Mouse (Mus musculus): ENCODE measurements around the gene Tsen54. TPM values are rescaled to one million over a fixed set of nuclear protein-coding genes. Genes with fewer than 3 reads are reported as not detected.
A peak's percentile ranks its signal among the peaks of the same experiment; 100 is the strongest.

Gene Tsen54
- polyA plus RNA-seq, 1 experiment from 2014 or later: 24.2 TPM

GRCm38 (mm10) chr11:115789787-115790186, 24.7 kb upstream of the Tsen54 start:
- no peaks in the 10 kb centered on the region for H3K4me1 ChIP-seq (ENCODE audit: control insufficient read depth in 2 of 2, insufficient read depth in 2 of 2, low read length in 2 of 2)
- 95% methylated on average over 7 of the region's 7 CpGs for WGBS
- no peaks in the 10 kb centered on the region for H3K9me3 ChIP-seq (ENCODE audit: control insufficient read depth, low read length)

GRCm38 (mm10) chr11:115791919-115792318, 22.6 kb upstream of the Tsen54 start:
- H3K4me3 ChIP-seq (ENCODE audit: control insufficient read depth in 1 of 2, insufficient read depth in 1 of 2, low read depth in 1 of 2, low read length in 2 of 2): no peak overlapping the region
- 91% methylated on average over 16 of the region's 16 CpGs for WGBS
- no peaks in the 10 kb centered on the region for H3K27me3 ChIP-seq (ENCODE audit: control insufficient read depth, insufficient read depth, low read length)
- no peaks in the 10 kb centered on the region for H3K9me3 ChIP-seq (ENCODE audit: control insufficient read depth, low read length)
- no peaks in the 10 kb centered on the region for H3K4me1 ChIP-seq (ENCODE audit: control insufficient read depth in 2 of 2, insufficient read depth in 2 of 2, low read length in 2 of 2)
- no peak overlapping the region for H3K27ac ChIP-seq (replicated peaks in 1 of 2; ENCODE audit: control insufficient read depth in 1 of 2, insufficient read depth in 1 of 2, low read depth in 2 of 2, low read length in 2 of 2)
- no peak for ATAC-seq (ENCODE audit: insufficient number of reproducible peaks, insufficient read depth, low FRiP score, low read depth)
- no peak overlapping the region for H3K9ac ChIP-seq (ENCODE audit: low read length)
- H3K4me2 ChIP-seq (ENCODE audit: low read length): no peak overlapping the region
- peaks cover 98% of the 10 kb centered on the region for H3K36me3 ChIP-seq (ENCODE audit: control insufficient read depth, insufficient read depth, low read length)

More at GRCm38 (mm10) chr11:115789787-115790186, 24.7 kb upstream of the Tsen54 start:
- H3K9ac ChIP-seq (ENCODE audit: low read length): no peak overlapping the region
- no peak overlapping the region for H3K27ac ChIP-seq (replicated peaks in 1 of 2; ENCODE audit: control insufficient read depth in 1 of 2, insufficient read depth in 1 of 2, low read depth in 2 of 2, low read length in 2 of 2)
- peaks cover 95% of the 10 kb centered on the region for H3K36me3 ChIP-seq (ENCODE audit: control insufficient read depth, insufficient read depth, low read length)
- no peak overlapping the region for H3K4me2 ChIP-seq (ENCODE audit: low read length)
- H3K27me3 ChIP-seq (ENCODE audit: control insufficient read depth, insufficient read depth, low read length): no peaks in the 10 kb centered on the region
- no peak for ATAC-seq (ENCODE audit: insufficient number of reproducible peaks, insufficient read depth, low FRiP score, low read depth)
- no peak overlapping the region for H3K4me3 ChIP-seq (ENCODE audit: control insufficient read depth in 1 of 2, insufficient read depth in 1 of 2, low read depth in 1 of 2, low read length in 2 of 2)

- H3K36me3 ChIP-seq (ENCODE audit: control insufficient read depth, insufficient read depth, low read length): peaks cover 98% of the 10 kb centered on the region
- no peaks in the 10 kb centered on the region for H3K27me3 ChIP-seq (ENCODE audit: control insufficient read depth, insufficient read depth, low read length)
- no peaks in the 10 kb centered on the region for H3K4me1 ChIP-seq (ENCODE audit: control insufficient read depth in 2 of 2, insufficient read depth in 2 of 2, low read length in 2 of 2)
- no peak overlapping the region for H3K9ac ChIP-seq (ENCODE audit: low read length)
- H3K4me3 ChIP-seq (ENCODE audit: control insufficient read depth in 1 of 2, insufficient read depth in 1 of 2, low read depth in 1 of 2, low read length in 2 of 2): no peak overlapping the region
- H3K27ac ChIP-seq (replicated peaks in 1 of 2; ENCODE audit: control insufficient read depth in 1 of 2, insufficient read depth in 1 of 2, low read depth in 2 of 2, low read length in 2 of 2): no peak overlapping the region
- WGBS: 69% methylated on average over 14 of the region's 14 CpGs
- ATAC-seq (ENCODE audit: insufficient number of reproducible peaks, insufficient read depth, low FRiP score, low read depth): no peak
- no peak overlapping the region for H3K4me2 ChIP-seq (ENCODE audit: low read length)
- H3K9me3 ChIP-seq (ENCODE audit: control insufficient read depth, low read length): no peaks in the 10 kb centered on the region
Observed at GRCm38 (mm10) chr11:115792353-115792752, 22.2 kb upstream of the Tsen54 start.

- Histone ChIP-seq H3K4me3 (ENCODE audit: control insufficient read depth in 1 of 2, insufficient read depth in 1 of 2, low read depth in 1 of 2, low read length in 2 of 2) (no peak overlapping the region), H3K9ac (ENCODE audit: low read length) (no peak overlapping the region), H3K4me2 (ENCODE audit: low read length) (no peak overlapping the region), H3K27me3 (ENCODE audit: control insufficient read depth, insufficient read depth, low read length) (no peaks in the 10 kb centered on the region), H3K36me3 (ENCODE audit: control insufficient read depth, insufficient read depth, low read length) (peaks cover 100% of the 10 kb centered on the region), H3K27ac (replicated peaks in 1 of 2; ENCODE audit: control insufficient read depth in 1 of 2, insufficient read depth in 1 of 2, low read depth in 2 of 2, low read length in 2 of 2) (no peak overlapping the region; a peak in 1 of 4 replicates), H3K4me1 (ENCODE audit: control insufficient read depth in 2 of 2, insufficient read depth in 2 of 2, low read length in 2 of 2) (no peaks in the 10 kb centered on the region), H3K9me3 (ENCODE audit: control insufficient read depth, low read length) (no peaks in the 10 kb centered on the region)
- ATAC-seq (ENCODE audit: insufficient number of reproducible peaks, insufficient read depth, low FRiP score, low read depth): no peak
- WGBS: 72% methylated on average over 15 of the region's 15 CpGs
Observed at GRCm38 (mm10) chr11:115796898-115797297, 17.6 kb upstream of the Tsen54 start.

GRCm38 (mm10) chr11:115797665-115798064, 16.9 kb upstream of the Tsen54 start:
- Histone ChIP-seq H3K27ac (replicated peaks in 1 of 2; ENCODE audit: control insufficient read depth in 1 of 2, insufficient read depth in 1 of 2, low read depth in 2 of 2, low read length in 2 of 2) (peak overlapping the region in 1 of 2 experiments; percentile 26; a peak in 1 of 4 replicates), H3K4me2 (ENCODE audit: low read length) (no peak overlapping the region), H3K36me3 (ENCODE audit: control insufficient read depth, insufficient read depth, low read length) (peaks cover 100% of the 10 kb centered on the region), H3K9ac (ENCODE audit: low read length) (no peak overlapping the region), H3K9me3 (ENCODE audit: control insufficient read depth, low read length) (no peaks in the 10 kb centered on the region), H3K27me3 (ENCODE audit: control insufficient read depth, insufficient read depth, low read length) (no peaks in the 10 kb centered on the region), H3K4me3 (ENCODE audit: control insufficient read depth in 1 of 2, insufficient read depth in 1 of 2, low read depth in 1 of 2, low read length in 2 of 2) (no peak overlapping the region), H3K4me1 (ENCODE audit: control insufficient read depth in 2 of 2, insufficient read depth in 2 of 2, low read length in 2 of 2) (no peaks in the 10 kb centered on the region)
- ATAC-seq (ENCODE audit: insufficient number of reproducible peaks, insufficient read depth, low FRiP score, low read depth): no peak
- WGBS: 68% methylated on average over 9 of the region's 9 CpGs

- Histone ChIP-seq H3K4me2 (ENCODE audit: low read length) (no peak overlapping the region), H3K9me3 (ENCODE audit: control insufficient read depth, low read length) (no peaks in the 10 kb centered on the region), H3K9ac (ENCODE audit: low read length) (no peak overlapping the region), H3K4me1 (ENCODE audit: control insufficient read depth in 2 of 2, insufficient read depth in 2 of 2, low read length in 2 of 2) (peaks cover 0 to 4% of the 10 kb centered on the region in 2 experiments; a peak in 1 of 4 replicates), H3K27ac (replicated peaks in 1 of 2; ENCODE audit: control insufficient read depth in 1 of 2, insufficient read depth in 1 of 2, low read depth in 2 of 2, low read length in 2 of 2) (no peak overlapping the region), H3K27me3 (ENCODE audit: control insufficient read depth, insufficient read depth, low read length) (no peaks in the 10 kb centered on the region), H3K4me3 (ENCODE audit: control insufficient read depth in 1 of 2, insufficient read depth in 1 of 2, low read depth in 1 of 2, low read length in 2 of 2) (no peak overlapping the region), H3K36me3 (ENCODE audit: control insufficient read depth, insufficient read depth, low read length) (peaks cover 99% of the 10 kb centered on the region)
- ATAC-seq (ENCODE audit: insufficient number of reproducible peaks, insufficient read depth, low FRiP score, low read depth): no peak
- 91% methylated on average over 15 of the region's 18 CpGs for WGBS
Observed at GRCm38 (mm10) chr11:115800981-115801380, 13.5 kb upstream of the Tsen54 start.

- no peak overlapping the region for H3K27ac ChIP-seq (replicated peaks in 1 of 2; ENCODE audit: control insufficient read depth in 1 of 2, insufficient read depth in 1 of 2, low read depth in 2 of 2, low read length in 2 of 2)
- H3K36me3 ChIP-seq (ENCODE audit: control insufficient read depth, insufficient read depth, low read length): peaks cover 97% of the 10 kb centered on the region
- no peak for ATAC-seq (ENCODE audit: insufficient number of reproducible peaks, insufficient read depth, low FRiP score, low read depth)
- WGBS: 79% methylated on average over 24 of the region's 24 CpGs
- H3K9me3 ChIP-seq (ENCODE audit: control insufficient read depth, low read length): no peaks in the 10 kb centered on the region
- H3K4me3 ChIP-seq (ENCODE audit: control insufficient read depth in 1 of 2, insufficient read depth in 1 of 2, low read depth in 1 of 2, low read length in 2 of 2): no peak overlapping the region
- no peak overlapping the region; the same call in 1 of the 2 replicates for H3K9ac ChIP-seq (ENCODE audit: low read length)
- H3K4me2 ChIP-seq (ENCODE audit: low read length): no peak overlapping the region
- H3K27me3 ChIP-seq (ENCODE audit: control insufficient read depth, insufficient read depth, low read length): no peaks in the 10 kb centered on the region
- H3K4me1 ChIP-seq (ENCODE audit: control insufficient read depth in 2 of 2, insufficient read depth in 2 of 2, low read length in 2 of 2): peaks cover 5 to 14% of the 10 kb centered on the region in 2 experiments
Observed at GRCm38 (mm10) chr11:115803072-115803709, 11.3 kb upstream of the Tsen54 start.

- H3K27ac ChIP-seq (replicated peaks in 1 of 2; ENCODE audit: control insufficient read depth in 1 of 2, insufficient read depth in 1 of 2, low read depth in 2 of 2, low read length in 2 of 2): no peak overlapping the region
- no peak overlapping the region for H3K4me3 ChIP-seq (ENCODE audit: control insufficient read depth in 1 of 2, insufficient read depth in 1 of 2, low read depth in 1 of 2, low read length in 2 of 2)
- no peak overlapping the region for H3K9ac ChIP-seq (ENCODE audit: low read length)
- peaks cover 23 to 32% of the 10 kb centered on the region in 2 experiments for H3K4me1 ChIP-seq (ENCODE audit: control insufficient read depth in 2 of 2, insufficient read depth in 2 of 2, low read length in 2 of 2)
- H3K4me2 ChIP-seq (ENCODE audit: low read length): no peak overlapping the region
- 93% methylated on average over 7 of the region's 7 CpGs for WGBS
- peaks cover 81% of the 10 kb centered on the region for H3K36me3 ChIP-seq (ENCODE audit: control insufficient read depth, insufficient read depth, low read length)
- H3K9me3 ChIP-seq (ENCODE audit: control insufficient read depth, low read length): no peaks in the 10 kb centered on the region
- ATAC-seq (ENCODE audit: insufficient number of reproducible peaks, insufficient read depth, low FRiP score, low read depth): no peak
- H3K27me3 ChIP-seq (ENCODE audit: control insufficient read depth, insufficient read depth, low read length): no peaks in the 10 kb centered on the region
Observed at GRCm38 (mm10) chr11:115805005-115805404, 9.5 kb upstream of the Tsen54 start.

Data from heart, embryonic 14.5 days (tissue).